Mouse (Mus musculus) urinary bladder, postnatal 10 days (tissue): ENCODE data around the gene Gm26938.

ENCODE experiments used
- DNase-seq: peaks from one replicate; pipeline ENCODE4 v3.0.0; 2022; ENCODE audit warnings: low spot score

The Gm26938 gene

GRCm38 (mm10) chr5:139826357-139827055 is at the start of gene Gm26938, which contains the start of gene Psmg3:
Gene Gm26938 (minus strand): TSS chr5:139826407.
Gene Psmg3 (minus strand): TSS chr5:139826885.
- DNase-seq: peak; percentile 56

- DNase-seq: no peak
Observed at GRCm38 (mm10) chr5:139871526-139871925, 45.3 kb upstream of the Gm26938 start.

- DNase-seq: no peak
Observed at GRCm38 (mm10) chr5:139870886-139871285, 44.7 kb upstream of the Gm26938 start.

- DNase-seq: no peak
Observed at GRCm38 (mm10) chr5:139862759-139863158, 36.6 kb upstream of the Gm26938 start.

GRCm38 (mm10) chr5:139860328-139861104 is 34.3 kb upstream of the Gm26938 start:
- no peak for DNase-seq

- DNase-seq: no peak
Observed at GRCm38 (mm10) chr5:139849626-139850320, 23.6 kb upstream of the Gm26938 start.

- no peak for DNase-seq
Observed at GRCm38 (mm10) chr5:139839142-139839541, 12.9 kb upstream of the Gm26938 start.

GRCm38 (mm10) chr5:139838476-139838892 is 12.3 kb upstream of the Gm26938 start:
- DNase-seq: no peak

GRCm38 (mm10) chr5:139835706-139836105 is 9.5 kb upstream of the Gm26938 start:
- DNase-seq: no peak

- no peak for DNase-seq
Observed at GRCm38 (mm10) chr5:139832125-139832524, 5.9 kb upstream of the Gm26938 start.

- DNase-seq: no peak
Observed at GRCm38 (mm10) chr5:139830734-139831133, 4.5 kb upstream of the Gm26938 start.

GRCm38 (mm10) chr5:139829384-139829783 is 3.2 kb upstream of the Gm26938 start:
- DNase-seq: no peak

GRCm38 (mm10) chr5:139827593-139827992 is 1.4 kb upstream of the Gm26938 start:
- no peak for DNase-seq

- DNase-seq: no peak
Observed at GRCm38 (mm10) chr5:139825947-139826346, 260 bp downstream of the Gm26938 start.

GRCm38 (mm10) chr5:139824531-139824930 is 1.7 kb downstream of the Gm26938 start:
- DNase-seq: no peak

- no peak for DNase-seq
Observed at GRCm38 (mm10) chr5:139821466-139822459, 4.4 kb downstream of the Gm26938 start.

GRCm38 (mm10) chr5:139819538-139820181 is 6.5 kb downstream of the Gm26938 start, which contains the start of gene Tmem184a:
Gene Tmem184a (minus strand): TSS chr5:139819917.
- DNase-seq: no peak

GRCm38 (mm10) chr5:139818801-139819200 is 7.4 kb downstream of the Gm26938 start:
- DNase-seq: no peak

GRCm38 (mm10) chr5:139818056-139818455 is 8.2 kb downstream of the Gm26938 start:
- no peak for DNase-seq

- no peak for DNase-seq
Observed at GRCm38 (mm10) chr5:139817292-139817691, 8.9 kb downstream of the Gm26938 start.

- DNase-seq: no peak
Observed at GRCm38 (mm10) chr5:139816445-139816844, 9.8 kb downstream of the Gm26938 start.
